Mouse (Mus musculus) liver, embryonic 16.5 days (tissue): ENCODE results near the gene Glra1. TPM values are rescaled to one million over a fixed set of nuclear protein-coding genes. Genes with fewer than 3 reads are reported as not detected.

Experiments
- ATAC-seq: fragments of 200-750 bp; cut with Nextera tagmentation; 2 replicates; pipeline ENCODE4 v1.8.0; 2017; ENCODE audit warnings: low read depth, mild to moderate bottlenecking, moderate number of reproducible peaks, moderate library complexity
- H3K27ac ChIP-seq: fragments of 300-500 bp; sonication (generic); 2 replicates; pipeline ENCODE4 v1.5.1; 2014; ENCODE audit warnings: mild to moderate bottlenecking, low read length
- H3K27me3 ChIP-seq: fragments of 300-500 bp; sonication (generic); 2 replicates; pipeline ENCODE4 v1.6.1; 2014; ENCODE audit warnings: low read depth, low read length, mixed read lengths; ENCODE audit not compliant: control insufficient read depth, insufficient read depth
- H3K36me3 ChIP-seq: fragments of 300-500 bp; sonication (generic); 2 replicates; pipeline ENCODE4 v1.6.1; 2014; ENCODE audit warnings: mild to moderate bottlenecking; ENCODE audit not compliant: control insufficient read depth, insufficient read depth
- H3K4me1 ChIP-seq: fragments of 300-500 bp; sonication (generic); 2 replicates; pipeline ENCODE4 v1.6.1; 2014; ENCODE audit warnings: low read depth, low read length, mixed read lengths; ENCODE audit not compliant: control insufficient read depth
- H3K4me2 ChIP-seq: fragments of 300-500 bp; sonication (generic); 2 replicates; pipeline ENCODE4 v1.6.1; 2014; ENCODE audit warnings: low read depth, low read length, mixed read lengths
- H3K4me3 ChIP-seq: fragments of 300-500 bp; sonication (generic); 2 replicates; pipeline ENCODE4 v1.5.1; 2014; ENCODE audit warnings: low read depth, mild to moderate bottlenecking, low read length
- H3K9ac ChIP-seq: fragments of 300-500 bp; sonication (generic); 2 replicates; pipeline ENCODE4 v1.6.1; 2014; ENCODE audit warnings: low read depth, low read length
- H3K9me3 ChIP-seq: fragments of 300-500 bp; sonication (generic); replicated peaks from 2 replicates; pipeline ENCODE4 v1.6.1; 2016; ENCODE audit warnings: low read length; ENCODE audit not compliant: control insufficient read depth
- WGBS: fragments of 180-500 bp; shearing (Covaris S2); extraction: QIAGEN DNeasy Blood & Tissue Kit; methylation state at CpG from one replicate; pipeline ENCODE4 v1.1.7; 2014; ENCODE audit not compliant: insufficient replicate concordance; 5-methylcytosine and 5-hydroxymethylcytosine counted together
- polyA plus RNA-seq: library from polyadenylated mRNA; unstranded; fragments of >200 nt; fragmentation: Nextera tagmentation; extraction: Ambion mirVana; gene quantifications from 2 replicates; pipeline ENCODE4 v1.2.1, GENCODE M21; 2015

The Glra1 gene
- polyA plus RNA-seq, 1 experiment from 2014 or later, result not detected

GRCm38 (mm10) chr11:55591194-55591593, 16.8 kb downstream of the Glra1 start:
- WGBS, result 34% methylated on average over 2 of the region's 2 CpGs
- no peak for ATAC-seq
- no peak overlapping the region for H3K9ac ChIP-seq
- no peaks in the 10 kb centered on the region for H3K9me3 ChIP-seq
- H3K4me3 ChIP-seq, result no peak overlapping the region
- no peaks in the 10 kb centered on the region for H3K27me3 ChIP-seq
- H3K4me1 ChIP-seq, result no peaks in the 10 kb centered on the region
- no peak overlapping the region for H3K27ac ChIP-seq
- H3K36me3 ChIP-seq, result no peaks in the 10 kb centered on the region
- H3K4me2 ChIP-seq, result no peak overlapping the region

- H3K27me3 ChIP-seq, result no peaks in the 10 kb centered on the region
- H3K36me3 ChIP-seq, result no peaks in the 10 kb centered on the region
- H3K9ac ChIP-seq, result no peak overlapping the region
- no peak for ATAC-seq
- 64% methylated on average over 9 of the region's 9 CpGs for WGBS
- no peak overlapping the region for H3K4me3 ChIP-seq
- no peak overlapping the region for H3K27ac ChIP-seq
- no peak overlapping the region for H3K4me2 ChIP-seq
- no peaks in the 10 kb centered on the region for H3K9me3 ChIP-seq
- no peaks in the 10 kb centered on the region for H3K4me1 ChIP-seq
Observed at GRCm38 (mm10) chr11:55589376-55590167, 18.4 kb downstream of the Glra1 start.

- Histone ChIP-seq H3K4me2 (no peak overlapping the region), H3K4me1 (no peaks in the 10 kb centered on the region), H3K4me3 (no peak overlapping the region), H3K9me3 (no peaks in the 10 kb centered on the region), H3K36me3 (no peaks in the 10 kb centered on the region), H3K9ac (no peak overlapping the region), H3K27me3 (no peaks in the 10 kb centered on the region), H3K27ac (no peak overlapping the region)
- ATAC-seq, result no peak
- 49% methylated on average over 2 of the region's 2 CpGs for WGBS
Observed at GRCm38 (mm10) chr11:55574397-55574796, 33.6 kb downstream of the Glra1 start.

GRCm38 (mm10) chr11:55571144-55571543, 36.9 kb downstream of the Glra1 start:
- Histone ChIP-seq H3K9ac (no peak overlapping the region), H3K4me1 (no peaks in the 10 kb centered on the region), H3K27ac (no peak overlapping the region), H3K36me3 (no peaks in the 10 kb centered on the region), H3K9me3 (no peaks in the 10 kb centered on the region), H3K4me2 (no peak overlapping the region), H3K27me3 (no peaks in the 10 kb centered on the region), H3K4me3 (no peak overlapping the region)
- ATAC-seq, result no peak
- 17% methylated on average over 2 of the region's 2 CpGs for WGBS

- ATAC-seq, result no peak
- 51% methylated on average over 9 of the region's 9 CpGs for WGBS
- Histone ChIP-seq H3K36me3 (no peaks in the 10 kb centered on the region), H3K4me1 (no peaks in the 10 kb centered on the region), H3K9ac (no peak overlapping the region), H3K9me3 (no peaks in the 10 kb centered on the region), H3K4me3 (no peak overlapping the region), H3K27me3 (no peaks in the 10 kb centered on the region), H3K4me2 (no peak overlapping the region), H3K27ac (no peak overlapping the region)
Observed at GRCm38 (mm10) chr11:55566309-55567099, 41.5 kb downstream of the Glra1 start.

GRCm38 (mm10) chr11:55545690-55546089, 62.3 kb downstream of the Glra1 start:
- no peak for ATAC-seq
- no peak overlapping the region for H3K4me3 ChIP-seq
- no peaks in the 10 kb centered on the region for H3K9me3 ChIP-seq
- H3K36me3 ChIP-seq, result no peaks in the 10 kb centered on the region
- H3K4me2 ChIP-seq, result no peak overlapping the region
- H3K27me3 ChIP-seq, result no peaks in the 10 kb centered on the region
- H3K27ac ChIP-seq, result no peak overlapping the region
- H3K4me1 ChIP-seq, result no peaks in the 10 kb centered on the region
- H3K9ac ChIP-seq, result no peak overlapping the region
- 41% methylated on average over 1 of the region's 1 CpGs for WGBS

GRCm38 (mm10) chr11:55542671-55543070, 65.3 kb downstream of the Glra1 start:
- Histone ChIP-seq H3K9ac (no peak overlapping the region), H3K36me3 (no peaks in the 10 kb centered on the region), H3K4me2 (no peak overlapping the region), H3K4me1 (no peaks in the 10 kb centered on the region), H3K4me3 (no peak overlapping the region), H3K27ac (no peak overlapping the region), H3K27me3 (no peaks in the 10 kb centered on the region), H3K9me3 (no peaks in the 10 kb centered on the region)
- 38% methylated on average over 4 of the region's 4 CpGs for WGBS
- ATAC-seq, result no peak

- no peaks in the 10 kb centered on the region for H3K9me3 ChIP-seq
- H3K4me3 ChIP-seq, result no peak overlapping the region
- H3K27me3 ChIP-seq, result no peaks in the 10 kb centered on the region
- H3K9ac ChIP-seq, result no peak overlapping the region
- H3K4me2 ChIP-seq, result no peak overlapping the region
- ATAC-seq, result no peak
- no peaks in the 10 kb centered on the region for H3K4me1 ChIP-seq
- WGBS, result 43% methylated on average over 7 of the region's 7 CpGs
- no peak overlapping the region for H3K27ac ChIP-seq
- H3K36me3 ChIP-seq, result no peaks in the 10 kb centered on the region
Observed at GRCm38 (mm10) chr11:55542128-55542527, 65.9 kb downstream of the Glra1 start.

GRCm38 (mm10) chr11:55534766-55535165, 73.2 kb downstream of the Glra1 start:
- no peak overlapping the region for H3K4me2 ChIP-seq
- 30% methylated on average over 2 of the region's 2 CpGs for WGBS
- no peak for ATAC-seq
- H3K9me3 ChIP-seq, result no peaks in the 10 kb centered on the region
- no peak overlapping the region for H3K27ac ChIP-seq
- H3K4me1 ChIP-seq, result no peaks in the 10 kb centered on the region
- no peak overlapping the region for H3K4me3 ChIP-seq
- no peak overlapping the region for H3K9ac ChIP-seq
- no peaks in the 10 kb centered on the region for H3K36me3 ChIP-seq
- no peaks in the 10 kb centered on the region; the same call in 1 of the 2 replicates for H3K27me3 ChIP-seq
